Mouse (Mus musculus) heart, embryonic 10.5 days (tissue): ENCODE measurements around the gene Defb23. TPM values are rescaled to one million over a fixed set of nuclear protein-coding genes. Genes with fewer than 3 reads are reported as not detected.

Experiments used
- polyA plus RNA-seq: library from polyadenylated mRNA; unstranded; fragments of >200 nt; fragmentation: Nextera tagmentation; extraction: Ambion mirVana; gene quantifications from 2 replicates; pipeline ENCODE4 v1.2.1, GENCODE M21; 2016

The Defb23 gene
- polyA plus RNA-seq, 1 experiment from 2014 or later, result not detected

Other genes starting within 250 kb of the Defb23 start
- 64.0 and 67.0 TPM in 2 replicates for gene Csnk2a1, start 237.8 kb downstream of the Defb23 start, polyA plus RNA-seq
- 29.6 and 34.6 TPM in 2 replicates for gene Tbc1d20, start 170.8 kb downstream of the Defb23 start, polyA plus RNA-seq
- 88.0 and 89.3 TPM in 2 replicates for gene Rbck1, start 132.0 kb downstream of the Defb23 start, polyA plus RNA-seq
- 5.1 and 5.3 TPM in 2 replicates for gene Trib3, start 120.6 kb downstream of the Defb23 start, polyA plus RNA-seq
- gene Nrsn2, start 88.0 kb downstream of the Defb23 start, polyA plus RNA-seq, result 3.1 and 3.3 TPM in 2 replicates
- 6.7 and 10.5 TPM in 2 replicates for gene Sox12, start 66.6 kb downstream of the Defb23 start, polyA plus RNA-seq
- 50.6 and 71.3 TPM in 2 replicates for gene Zcchc3, start 49.6 kb downstream of the Defb23 start, polyA plus RNA-seq
- 1.2 and 1.4 TPM in 2 replicates for gene 6820408C15Rik, start 49.0 kb downstream of the Defb23 start, polyA plus RNA-seq
- gene Defb20, start 12.4 kb upstream of the Defb23 start, polyA plus RNA-seq, result not detected in 2 replicates
- gene Defb22, start 25.5 kb upstream of the Defb23 start, polyA plus RNA-seq, result not detected in 2 replicates
- gene Defb26, start 47.1 kb upstream of the Defb23 start, polyA plus RNA-seq, result not detected in 2 replicates
- not detected in 2 replicates for gene Defb28, start 53.6 kb upstream of the Defb23 start, polyA plus RNA-seq
- gene Defb29, start 75.5 kb upstream of the Defb23 start, polyA plus RNA-seq, result not detected in 2 replicates
- gene Gm17416, start 104.7 kb upstream of the Defb23 start, polyA plus RNA-seq, result not detected in 2 replicates
- gene Defb21, start 108.1 kb upstream of the Defb23 start, polyA plus RNA-seq, result not detected in 2 replicates
- 0.40 and 0.58 TPM in 2 replicates for gene Defb19, start 115.7 kb upstream of the Defb23 start, polyA plus RNA-seq
- not detected in 2 replicates for gene Defb45, start 134.8 kb upstream of the Defb23 start, polyA plus RNA-seq
- not detected in 2 replicates for gene Defb36, start 139.7 kb upstream of the Defb23 start, polyA plus RNA-seq
- 0.67 TPM in 1 of 2 replicates, not detected in the other for gene Defb25, start 158.4 kb upstream of the Defb23 start, polyA plus RNA-seq
- gene Rem1, start 162.3 kb upstream of the Defb23 start, polyA plus RNA-seq, result 4.9 and 5.1 TPM in 2 replicates
- 84.1 and 103 TPM in 2 replicates for gene H13, start 204.8 kb upstream of the Defb23 start, polyA plus RNA-seq
- 28.0 and 33.2 TPM in 2 replicates for gene Mcts2, start 222.4 kb upstream of the Defb23 start, polyA plus RNA-seq